Mouse (Mus musculus): ENCODE results near the gene Tmed1. TPM values are rescaled to one million over a fixed set of nuclear protein-coding genes. Genes with fewer than 3 reads are reported as not detected.

Gene Tmed1
- 85.8 and 90.5 TPM in 2 replicates for polyA plus RNA-seq (2015; fragmentation: Nextera tagmentation; extraction: Ambion mirVana)

- no peaks in the 10 kb centered on the region for H3K27me3 ChIP-seq (replicated peaks)
- peaks cover 11% of the 10 kb centered on the region for H3K4me1 ChIP-seq
- peak within 1 kb of the TSS; percentile 90 for H3K4me3 ChIP-seq (replicated peaks)
- no peaks in the 10 kb centered on the region for H3K9me3 ChIP-seq
- under 1% methylated on average over 44 of the region's 44 CpGs for WGBS
- peak; percentile 96 for ATAC-seq (ENCODE audit: insufficient read depth, low FRiP score, low read depth)
- peak within 1 kb of the TSS; percentile 97 for H3K27ac ChIP-seq
- peaks cover 30% of the 10 kb centered on the region for H3K36me3 ChIP-seq
- peak within 1 kb of the TSS; percentile 69 for H3K9ac ChIP-seq
- H3K4me2 ChIP-seq = peak within 1 kb of the TSS; percentile 74
Observed at GRCm38 (mm10) chr9:21509772-21510688, at the start of gene Tmed1. Gene Tmed1, minus strand, starts transcription at chr9:21510252.

GRCm38 (mm10) chr9:21559151-21559550, 49.1 kb upstream of the Tmed1 start:
- Histone ChIP-seq H3K4me2 (no peak overlapping the region), H3K36me3 (peaks cover under 1% of the 10 kb centered on the region; the same call in 1 of the 2 replicates), H3K9ac (no peak overlapping the region), H3K4me3 (replicated peaks) (no peak overlapping the region), H3K27ac (no peak overlapping the region), H3K9me3 (no peaks in the 10 kb centered on the region), H3K4me1 (peaks cover 19% of the 10 kb centered on the region), H3K27me3 (replicated peaks) (no peaks in the 10 kb centered on the region)
- 93% methylated on average over 3 of the region's 3 CpGs for WGBS
- no peak for ATAC-seq (ENCODE audit: insufficient read depth, low FRiP score, low read depth)

- Histone ChIP-seq H3K27me3 (replicated peaks) (no peaks in the 10 kb centered on the region), H3K4me2 (no peak overlapping the region), H3K9ac (no peak overlapping the region), H3K4me1 (peaks cover 19% of the 10 kb centered on the region), H3K9me3 (no peaks in the 10 kb centered on the region), H3K27ac (no peak overlapping the region), H3K4me3 (replicated peaks) (no peak overlapping the region), H3K36me3 (peaks cover 6% of the 10 kb centered on the region; the same call in 1 of the 2 replicates)
- 68% methylated on average over 4 of the region's 4 CpGs for WGBS
- ATAC-seq (ENCODE audit: insufficient read depth, low FRiP score, low read depth) = peak; percentile 96
Observed at GRCm38 (mm10) chr9:21558366-21558765, 48.3 kb upstream of the Tmed1 start.

GRCm38 (mm10) chr9:21557556-21557955, 47.5 kb upstream of the Tmed1 start:
- Histone ChIP-seq H3K9me3 (no peaks in the 10 kb centered on the region), H3K9ac (no peak overlapping the region), H3K4me3 (replicated peaks) (no peak overlapping the region), H3K4me2 (no peak overlapping the region), H3K4me1 (peaks cover 19% of the 10 kb centered on the region), H3K36me3 (peaks cover 6% of the 10 kb centered on the region; the same call in 1 of the 2 replicates), H3K27ac (no peak overlapping the region), H3K27me3 (replicated peaks) (no peaks in the 10 kb centered on the region)
- ATAC-seq (ENCODE audit: insufficient read depth, low FRiP score, low read depth) = no peak
- 75% methylated on average over 2 of the region's 2 CpGs for WGBS

GRCm38 (mm10) chr9:21556996-21557395, 46.9 kb upstream of the Tmed1 start:
- H3K27ac ChIP-seq = no peak overlapping the region
- WGBS = 91% methylated on average over 2 of the region's 2 CpGs
- no peaks in the 10 kb centered on the region for H3K9me3 ChIP-seq
- peaks cover 9% of the 10 kb centered on the region; the same call in 1 of the 2 replicates for H3K36me3 ChIP-seq
- H3K9ac ChIP-seq = no peak overlapping the region
- H3K4me3 ChIP-seq (replicated peaks) = no peak overlapping the region
- H3K4me2 ChIP-seq = no peak overlapping the region
- ATAC-seq (ENCODE audit: insufficient read depth, low FRiP score, low read depth) = no peak
- peaks cover 19% of the 10 kb centered on the region for H3K4me1 ChIP-seq
- no peaks in the 10 kb centered on the region for H3K27me3 ChIP-seq (replicated peaks)

DNA sequence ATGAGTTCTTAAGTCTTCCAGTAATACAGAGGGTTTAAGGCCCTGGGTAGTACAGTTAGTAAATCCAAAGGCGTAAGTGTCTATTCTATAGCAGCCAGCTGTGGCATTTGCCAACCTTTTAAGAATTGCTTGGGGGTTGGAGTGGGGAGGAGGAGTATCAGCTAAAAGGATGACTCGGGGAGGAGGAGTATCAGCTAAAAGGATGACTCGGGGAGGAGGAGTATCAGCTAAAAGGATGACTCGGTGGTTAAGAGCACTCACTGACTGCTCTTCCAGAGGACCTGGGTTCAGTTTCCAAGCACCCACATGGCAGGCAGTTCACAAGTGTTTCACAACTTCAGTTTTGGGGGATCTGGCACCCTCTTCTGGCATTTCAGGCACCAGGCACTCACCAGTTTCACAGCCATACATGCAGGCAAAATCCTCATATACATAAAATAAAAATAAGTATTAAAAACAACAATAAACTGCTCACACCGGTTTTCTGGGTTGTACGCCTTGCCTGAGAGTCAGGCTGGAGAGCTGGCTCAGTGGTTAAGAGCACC, 45.2 kb upstream of the Tmed1 start:
- Histone ChIP-seq H3K36me3 (peaks cover 14% of the 10 kb centered on the region), H3K4me3 (replicated peaks) (no peak overlapping the region), H3K4me2 (no peak overlapping the region), H3K27me3 (replicated peaks) (no peaks in the 10 kb centered on the region), H3K4me1 (peaks cover 19% of the 10 kb centered on the region), H3K9ac (no peak overlapping the region), H3K9me3 (no peaks in the 10 kb centered on the region), H3K27ac (no peak overlapping the region)
- WGBS = 72% methylated on average over 6 of the region's 6 CpGs
- ATAC-seq (ENCODE audit: insufficient read depth, low FRiP score, low read depth) = no peak

DNA sequence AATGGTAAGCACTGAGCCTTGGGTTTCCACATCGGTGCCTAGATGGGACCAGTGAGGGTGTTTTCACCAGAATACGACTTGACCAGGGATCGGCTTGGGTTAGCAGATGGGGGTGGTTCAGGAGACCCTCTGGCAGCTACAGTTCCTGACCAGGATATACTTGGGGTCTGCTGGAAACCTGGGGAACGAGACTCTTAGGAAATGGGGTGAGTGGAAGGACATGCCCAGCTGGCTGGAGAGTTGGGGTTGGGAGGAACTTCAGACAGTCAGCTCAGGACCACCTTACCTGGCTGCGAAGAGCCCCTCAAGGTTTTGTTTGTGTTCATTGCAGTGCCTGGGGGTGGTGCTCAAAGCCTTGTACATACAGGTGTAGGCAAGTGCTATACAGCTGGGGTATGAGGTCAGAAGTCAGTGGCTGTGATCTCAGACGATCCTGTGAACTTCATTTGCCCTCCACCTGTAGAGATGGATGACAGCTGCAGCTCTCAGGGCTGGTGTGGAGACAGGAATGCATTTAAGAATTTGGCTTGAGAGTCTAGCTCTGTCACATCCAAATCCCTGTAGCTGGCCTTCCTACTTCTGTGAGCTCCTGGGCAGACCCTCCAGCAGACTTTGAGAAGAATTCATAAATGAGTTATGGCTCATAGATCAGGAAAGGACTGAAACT, 43.7 kb upstream of the Tmed1 start:
- no peak overlapping the region for H3K27ac ChIP-seq
- peaks cover 23% of the 10 kb centered on the region for H3K4me1 ChIP-seq
- no peak overlapping the region for H3K4me2 ChIP-seq
- H3K27me3 ChIP-seq (replicated peaks) = no peaks in the 10 kb centered on the region
- no peak overlapping the region for H3K9ac ChIP-seq
- H3K4me3 ChIP-seq (replicated peaks) = no peak overlapping the region
- no peaks in the 10 kb centered on the region for H3K9me3 ChIP-seq
- ATAC-seq (ENCODE audit: insufficient read depth, low FRiP score, low read depth) = no peak
- H3K36me3 ChIP-seq = peaks cover 14% of the 10 kb centered on the region
- WGBS = 75% methylated on average over 6 of the region's 6 CpGs

GRCm38 (mm10) chr9:21551049-21551448, 41.0 kb upstream of the Tmed1 start:
- Histone ChIP-seq H3K36me3 (peaks cover 14% of the 10 kb centered on the region), H3K27ac (no peak overlapping the region), H3K4me2 (no peak overlapping the region), H3K27me3 (replicated peaks) (no peaks in the 10 kb centered on the region), H3K9me3 (no peaks in the 10 kb centered on the region), H3K4me1 (peaks cover 15% of the 10 kb centered on the region), H3K4me3 (replicated peaks) (no peak overlapping the region), H3K9ac (no peak overlapping the region)
- ATAC-seq (ENCODE audit: insufficient read depth, low FRiP score, low read depth) = no peak
- 91% methylated on average over 2 of the region's 2 CpGs for WGBS

DNA sequence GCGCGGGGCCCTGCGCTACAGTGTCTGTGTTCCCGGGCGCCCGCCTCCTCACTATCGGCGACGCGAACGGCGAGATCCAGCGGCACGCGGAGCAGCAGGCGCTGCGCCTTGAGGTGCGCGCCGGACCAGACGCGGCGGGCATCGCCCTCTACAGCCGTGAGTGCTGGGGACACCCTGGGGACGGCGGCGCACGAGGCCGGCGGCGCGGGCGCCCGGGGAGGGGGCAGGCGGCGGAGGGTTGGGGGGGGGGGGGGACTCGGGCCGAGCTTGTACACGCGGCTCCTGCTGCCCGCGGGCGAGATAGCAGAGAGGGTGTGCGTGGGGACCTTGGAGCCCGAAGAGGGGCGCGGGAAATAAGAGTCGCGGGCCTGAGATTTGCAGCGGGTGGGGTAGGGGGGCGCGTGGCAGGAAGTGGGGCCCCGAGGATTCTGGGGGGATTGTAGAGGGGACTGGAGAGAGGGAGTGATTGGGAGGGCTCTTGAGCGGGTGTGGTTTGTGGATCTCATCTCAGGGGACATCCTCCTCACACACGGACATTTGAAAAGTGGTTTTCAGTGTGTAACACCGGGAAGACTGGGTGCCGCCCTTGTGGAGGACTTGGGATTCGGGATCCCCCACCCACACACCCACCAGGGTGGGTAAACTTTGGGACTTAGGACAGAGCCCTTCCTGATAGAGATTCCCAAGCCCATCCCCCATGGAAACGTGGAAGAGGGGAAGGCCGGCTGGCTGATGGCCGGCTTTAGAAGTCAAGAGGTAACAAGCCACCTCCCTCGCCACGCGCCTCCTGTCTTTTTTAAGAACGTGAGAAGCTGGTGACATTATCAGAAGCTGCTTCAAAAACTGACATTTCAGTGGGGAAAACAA, 37.3 kb upstream of the Tmed1 start:
- peak overlapping the region; percentile 68 for H3K4me2 ChIP-seq
- H3K4me1 ChIP-seq = peaks cover 22% of the 10 kb centered on the region
- peak overlapping the region; percentile 84 for H3K4me3 ChIP-seq (replicated peaks)
- ATAC-seq (ENCODE audit: insufficient read depth, low FRiP score, low read depth) = peak; percentile 15
- H3K27me3 ChIP-seq (replicated peaks) = no peaks in the 10 kb centered on the region
- peaks cover 6% of the 10 kb centered on the region for H3K36me3 ChIP-seq
- peak overlapping the region; percentile 98 for H3K27ac ChIP-seq
- H3K9ac ChIP-seq = peak overlapping the region; percentile 98
- H3K9me3 ChIP-seq = no peaks in the 10 kb centered on the region
- WGBS = under 1% methylated on average over 46 of the region's 66 CpGs

DNA sequence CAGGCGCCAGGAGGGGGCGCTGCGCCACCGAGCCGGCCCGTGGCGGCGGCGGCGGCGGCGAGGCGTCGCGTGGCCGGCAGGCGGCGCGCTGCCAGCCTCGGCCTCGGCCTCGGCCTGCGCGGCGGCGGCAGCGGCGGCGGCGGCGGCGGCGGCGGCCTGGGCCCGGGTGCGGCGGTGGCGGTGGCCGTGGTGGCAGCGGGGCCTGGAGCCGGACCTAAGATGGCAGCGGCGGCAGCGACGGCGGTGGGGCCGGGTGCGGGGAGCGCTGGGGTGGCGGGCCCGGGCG, 36.7 kb upstream of the Tmed1 start, which contains the start of gene Carm1:
Gene Carm1, plus strand, starts transcription at position 106 of the 286 bp plus-strand sequence.
- Histone ChIP-seq H3K4me1 (peaks cover 22% of the 10 kb centered on the region), H3K4me3 (replicated peaks) (peak within 1 kb of the TSS; percentile 84), H3K36me3 (peaks cover 5% of the 10 kb centered on the region), H3K27me3 (replicated peaks) (no peaks in the 10 kb centered on the region), H3K4me2 (peak within 1 kb of the TSS; percentile 68), H3K9me3 (no peaks in the 10 kb centered on the region), H3K9ac (peak within 1 kb of the TSS; percentile 98), H3K27ac (peak within 1 kb of the TSS; percentile 98)
- 2% methylated on average over 17 of the region's 52 CpGs for WGBS
- no peak; the same call in 1 of the 2 replicates for ATAC-seq (ENCODE audit: insufficient read depth, low FRiP score, low read depth)
